Mouse (Mus musculus) hindbrain, embryonic 10.5 days (tissue): Measurements from ENCODE around the gene Gucy1b1. TPM values are rescaled to one million over a fixed set of nuclear protein-coding genes. Genes with fewer than 3 reads are reported as not detected.

Source experiments
- DNase-seq: peaks from one replicate; pipeline ENCODE4 v3.0.0-alpha.2; 2017; ENCODE audit warnings: low spot score
- H3K27ac ChIP-seq: fragments of 300-500 bp; sonication (generic); 2 replicates; pipeline ENCODE4 v1.5.1; 2016; ENCODE audit warnings: mild to moderate bottlenecking, moderate library complexity
- H3K27me3 ChIP-seq: fragments of 300-500 bp; sonication (generic); 2 replicates; pipeline ENCODE4 v1.6.1; 2016; ENCODE audit warnings: mild to moderate bottlenecking; ENCODE audit not compliant: poor library complexity, insufficient read depth, severe bottlenecking
- H3K36me3 ChIP-seq: fragments of 300-500 bp; sonication (generic); 2 replicates; pipeline ENCODE4 v1.6.1; 2016; ENCODE audit warnings: mild to moderate bottlenecking, moderate library complexity
- H3K4me1 ChIP-seq: fragments of 300-500 bp; sonication (generic); replicated peaks from 2 replicates; pipeline ENCODE4 v1.6.1; 2016; ENCODE audit warnings: mild to moderate bottlenecking
- H3K4me3 ChIP-seq: fragments of 300-500 bp; sonication (generic); 2 replicates; pipeline ENCODE4 v1.5.1; 2016; ENCODE audit warnings: mild to moderate bottlenecking, moderate library complexity
- H3K9me3 ChIP-seq: fragments of 300-500 bp; sonication (generic); 2 replicates; pipeline ENCODE4 v1.6.1; 2016; ENCODE audit warnings: mild to moderate bottlenecking, moderate library complexity
- WGBS: fragments of 180-500 bp; shearing (Covaris S2); methylation state at CpG from one replicate; pipeline ENCODE4 v1.1.7; 2016; 5-methylcytosine and 5-hydroxymethylcytosine counted together
- polyA plus RNA-seq: library from polyadenylated mRNA; unstranded; fragments of >200 nt; fragmentation: Nextera tagmentation; extraction: Ambion mirVana; gene quantifications from 2 replicates; pipeline ENCODE4 v1.2.1, GENCODE M21; 2016

Gene Gucy1b1
- 3.3 and 6.5 TPM in 2 replicates for polyA plus RNA-seq

DNA sequence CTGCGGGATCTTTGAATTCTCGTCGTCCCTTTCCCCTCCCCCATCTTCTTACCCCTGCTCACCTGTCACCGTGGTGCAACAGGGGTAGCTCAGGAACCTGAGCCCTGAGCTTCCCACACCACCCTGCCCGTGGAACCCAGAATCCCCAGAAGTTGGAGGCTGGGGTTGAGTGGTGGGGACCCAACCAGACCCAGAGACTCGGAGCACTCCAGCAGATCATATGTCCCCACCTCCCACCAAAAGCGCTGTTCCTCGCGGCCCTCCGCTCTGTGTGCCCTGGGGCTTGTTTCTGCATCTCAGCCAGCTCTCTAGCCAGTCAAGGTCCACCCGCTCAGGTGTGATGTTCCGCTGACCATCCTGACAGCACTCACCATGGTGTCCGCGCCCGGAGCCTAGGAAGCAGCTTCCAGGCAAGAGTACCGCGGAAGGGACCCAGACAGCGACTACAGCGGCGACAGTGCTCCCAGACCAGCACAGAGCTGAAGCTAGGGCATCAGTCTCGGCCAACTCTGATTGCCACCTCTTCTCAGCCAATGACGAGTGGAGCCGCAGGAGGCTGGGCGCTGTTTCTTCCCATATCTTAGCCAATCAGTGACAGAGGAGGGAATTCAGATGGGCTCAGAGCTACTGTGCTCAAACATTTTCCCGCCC, at the start of gene Gucy1b1:
Gene Gucy1b1, minus strand, starts transcription at position 489 of the 651 bp plus-strand sequence.
- Histone ChIP-seq H3K4me3 (peak within 1 kb of the TSS; percentile 63), H3K36me3 (no peaks in the 10 kb centered on the region), H3K4me1 (peaks cover 17% of the 10 kb centered on the region), H3K9me3 (no peaks in the 10 kb centered on the region), H3K27me3 (peaks cover 30% of the 10 kb centered on the region), H3K27ac (peak within 1 kb of the TSS; percentile 72)
- peak; percentile 78 for DNase-seq
- 2% methylated on average over 25 of the region's 25 CpGs for WGBS

DNA sequence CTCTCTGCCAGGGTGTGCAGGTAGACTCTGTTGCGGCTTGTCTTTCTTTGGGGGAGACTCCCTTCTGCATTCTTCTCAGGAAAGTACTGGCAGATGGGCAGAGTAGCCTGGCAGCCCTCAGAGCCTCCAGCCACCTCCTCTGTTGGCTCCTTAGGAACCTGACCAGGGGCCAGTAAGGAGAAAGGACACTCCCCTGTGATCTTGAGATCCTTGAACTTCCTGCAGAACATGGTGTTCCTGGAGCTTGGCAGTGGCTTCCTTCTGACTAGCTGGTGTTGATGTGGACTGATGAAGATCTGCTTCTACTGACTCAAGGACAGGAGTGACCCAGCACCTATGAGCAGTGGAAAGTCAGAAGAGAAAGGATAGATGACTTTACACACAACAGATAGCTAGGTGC, 44.4 kb upstream of the Gucy1b1 start:
- H3K4me3 ChIP-seq: no peak overlapping the region
- H3K27me3 ChIP-seq: no peaks in the 10 kb centered on the region
- DNase-seq: no peak
- no peaks in the 10 kb centered on the region for H3K4me1 ChIP-seq
- H3K9me3 ChIP-seq: no peaks in the 10 kb centered on the region
- 94% methylated on average over 1 of the region's 1 CpGs for WGBS
- H3K27ac ChIP-seq: no peak overlapping the region
- H3K36me3 ChIP-seq: no peaks in the 10 kb centered on the region

DNA sequence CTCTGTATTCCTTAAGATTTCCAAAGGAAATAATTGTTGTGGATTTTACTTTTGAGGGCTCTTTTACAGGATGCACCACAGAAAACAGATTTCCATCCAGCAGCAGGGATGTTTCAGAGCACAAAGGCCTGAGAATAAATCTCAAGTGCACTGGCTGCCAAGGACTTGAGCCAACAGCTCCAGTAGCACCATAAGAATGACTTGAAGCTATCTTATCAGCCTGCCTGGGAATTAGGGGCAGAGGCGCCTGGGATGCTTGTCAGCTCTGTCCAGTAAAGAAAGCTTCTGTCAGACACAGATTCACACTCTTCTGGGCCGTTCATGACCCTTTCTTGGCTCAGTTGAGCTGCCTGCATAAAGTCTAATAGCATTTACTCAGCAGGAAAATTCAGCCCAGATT, 38.0 kb upstream of the Gucy1b1 start:
- H3K27me3 ChIP-seq: no peaks in the 10 kb centered on the region
- H3K27ac ChIP-seq: no peak overlapping the region
- no peak for DNase-seq
- no peaks in the 10 kb centered on the region for H3K9me3 ChIP-seq
- 74% methylated on average over 2 of the region's 2 CpGs for WGBS
- no peaks in the 10 kb centered on the region for H3K4me1 ChIP-seq
- no peaks in the 10 kb centered on the region for H3K36me3 ChIP-seq
- H3K4me3 ChIP-seq: no peak overlapping the region

DNA sequence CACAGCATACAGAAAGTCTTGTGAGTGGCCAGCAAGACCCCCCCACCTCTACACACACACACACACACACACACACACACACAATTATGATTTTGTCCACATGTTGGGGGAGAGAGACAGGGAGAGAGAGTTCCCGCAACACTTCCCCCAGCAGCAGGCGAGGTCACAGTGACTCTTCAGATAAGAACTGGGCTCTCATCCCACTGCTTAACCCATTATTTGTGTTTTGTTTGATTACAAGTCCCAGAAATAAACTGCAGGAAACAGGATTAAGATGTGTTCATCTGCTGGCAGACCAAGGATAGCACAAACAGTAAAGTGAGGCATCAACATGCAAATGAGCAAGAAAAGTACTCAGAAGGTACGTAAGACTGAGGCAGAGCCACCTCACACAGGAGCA, 37.5 kb upstream of the Gucy1b1 start:
- WGBS: 83% methylated on average over 3 of the region's 3 CpGs

DNA sequence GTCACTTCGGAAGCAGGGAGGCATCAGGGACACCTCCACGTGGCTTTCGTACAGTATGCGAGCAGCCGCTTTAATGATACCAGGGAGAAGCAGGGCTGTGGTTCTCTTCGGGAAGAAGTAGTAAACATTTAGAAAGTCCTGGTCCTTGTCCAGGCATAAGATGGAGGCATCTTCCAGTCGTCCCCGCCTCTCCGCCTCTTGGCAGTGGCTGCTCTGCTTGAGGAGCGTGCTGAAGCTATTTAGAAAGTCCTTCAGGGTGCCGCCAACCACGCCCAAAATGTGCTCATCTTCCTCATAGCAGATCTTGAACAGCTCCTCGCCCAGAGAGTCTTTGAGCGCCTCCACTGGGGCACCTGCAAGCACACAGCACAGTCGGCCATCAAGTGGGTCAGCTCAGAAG, 34.5 kb upstream of the Gucy1b1 start:
- Histone ChIP-seq H3K4me3 (no peak overlapping the region), H3K36me3 (no peaks in the 10 kb centered on the region), H3K4me1 (no peaks in the 10 kb centered on the region), H3K9me3 (no peaks in the 10 kb centered on the region), H3K27ac (no peak overlapping the region), H3K27me3 (no peaks in the 10 kb centered on the region)
- WGBS: 92% methylated on average over 15 of the region's 15 CpGs
- DNase-seq: no peak

More for the DNA sequence above, 37.5 kb upstream of the Gucy1b1 start:
- Histone ChIP-seq H3K27ac (no peak overlapping the region), H3K36me3 (no peaks in the 10 kb centered on the region), H3K4me3 (no peak overlapping the region), H3K27me3 (no peaks in the 10 kb centered on the region), H3K9me3 (no peaks in the 10 kb centered on the region), H3K4me1 (no peaks in the 10 kb centered on the region)
- no peak for DNase-seq

DNA sequence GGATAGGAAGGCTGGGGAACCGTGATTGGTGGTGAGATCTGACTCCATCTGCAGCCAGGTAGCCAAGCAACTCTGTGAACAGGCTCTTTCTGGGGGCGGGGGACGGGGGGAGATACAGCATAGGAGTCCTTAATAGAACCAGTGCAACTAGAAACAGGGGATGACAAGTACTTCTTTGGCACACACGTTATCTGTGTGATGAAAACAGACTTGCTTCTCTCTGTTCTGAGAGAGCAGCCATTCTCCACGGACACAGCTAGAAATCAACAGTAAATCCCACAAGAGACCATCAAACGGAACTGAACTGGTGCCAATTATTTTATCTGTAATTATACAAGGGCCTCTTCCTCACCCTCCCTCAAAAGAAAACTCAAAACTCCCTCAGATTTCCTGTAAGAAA, 29.7 kb upstream of the Gucy1b1 start:
- Histone ChIP-seq H3K9me3 (no peaks in the 10 kb centered on the region), H3K27me3 (no peaks in the 10 kb centered on the region), H3K4me1 (no peaks in the 10 kb centered on the region), H3K4me3 (no peak overlapping the region), H3K27ac (no peak overlapping the region), H3K36me3 (no peaks in the 10 kb centered on the region)
- no peak for DNase-seq
- 83% methylated on average over 6 of the region's 6 CpGs for WGBS

DNA sequence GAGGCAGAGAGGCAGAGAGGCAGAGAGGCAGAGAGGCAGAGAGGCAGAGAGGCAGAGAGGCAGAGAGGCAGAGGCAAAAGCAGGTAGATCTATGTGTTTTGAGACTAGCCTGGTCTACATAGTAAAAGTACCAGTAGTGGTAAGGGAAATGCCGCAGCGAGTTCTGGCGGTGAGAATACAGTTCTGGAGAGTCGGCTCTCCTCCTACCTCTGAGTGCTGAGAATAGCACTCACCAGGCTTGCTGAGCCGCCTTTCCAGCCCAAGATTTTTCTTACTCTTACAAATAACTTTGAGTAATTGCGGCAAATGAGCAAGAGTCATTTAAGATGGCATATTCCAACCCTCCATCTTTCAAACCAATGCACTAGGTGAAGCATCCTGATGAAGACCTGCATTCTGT, 24.6 kb upstream of the Gucy1b1 start:
- H3K27me3 ChIP-seq: no peaks in the 10 kb centered on the region
- no peak overlapping the region for H3K4me3 ChIP-seq
- WGBS: 84% methylated on average over 6 of the region's 6 CpGs
- DNase-seq: no peak
- H3K27ac ChIP-seq: no peak overlapping the region
- no peaks in the 10 kb centered on the region for H3K9me3 ChIP-seq
- no peaks in the 10 kb centered on the region for H3K4me1 ChIP-seq
- no peaks in the 10 kb centered on the region for H3K36me3 ChIP-seq

DNA sequence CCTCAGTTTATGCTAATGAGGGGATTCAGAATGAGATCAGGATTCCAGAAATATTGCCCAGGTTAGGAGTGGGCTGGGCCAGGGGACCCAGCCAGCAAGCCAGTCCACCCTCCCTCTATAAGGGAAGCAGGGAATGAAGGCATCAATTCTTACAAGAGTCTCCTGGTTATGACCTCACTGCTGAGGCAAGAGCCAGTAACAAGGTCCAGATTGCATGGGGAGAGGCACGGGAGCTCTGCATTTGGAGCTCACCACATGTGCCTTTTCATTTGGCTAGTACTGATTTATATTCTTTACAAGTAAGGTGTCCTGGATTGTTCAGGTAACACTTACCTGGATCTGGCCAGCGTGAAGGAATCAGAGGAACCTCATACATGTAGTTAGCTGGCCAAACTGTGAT, 22.3 kb upstream of the Gucy1b1 start:
- no peaks in the 10 kb centered on the region for H3K27me3 ChIP-seq
- H3K9me3 ChIP-seq: no peaks in the 10 kb centered on the region
- no peak overlapping the region for H3K27ac ChIP-seq
- H3K4me3 ChIP-seq: no peak overlapping the region
- DNase-seq: no peak
- 79% methylated on average over 2 of the region's 2 CpGs for WGBS
- no peaks in the 10 kb centered on the region for H3K36me3 ChIP-seq
- no peaks in the 10 kb centered on the region for H3K4me1 ChIP-seq

DNA sequence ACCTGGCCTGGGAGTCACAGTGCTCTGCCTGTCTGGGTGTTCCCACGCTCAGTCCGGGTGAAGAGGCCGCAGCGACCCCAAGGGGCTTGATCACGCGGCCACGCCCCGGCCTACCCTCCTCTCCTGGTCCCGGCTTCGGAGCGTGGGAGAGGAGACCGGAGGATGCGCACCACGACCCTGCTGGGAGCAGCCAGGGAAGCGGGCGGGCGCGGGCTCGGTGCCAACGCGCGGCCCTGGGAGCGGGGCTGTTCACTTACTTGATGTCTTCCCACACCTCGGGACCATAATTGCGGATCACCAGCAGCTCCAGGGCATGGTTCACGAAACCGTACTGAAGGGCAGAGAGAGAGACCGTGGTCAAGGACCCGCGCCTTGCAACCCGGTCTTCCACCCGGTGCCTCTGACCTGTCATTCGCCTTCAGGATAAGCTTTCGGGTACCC, 728 bp downstream of the Gucy1b1 start:
- under 1% methylated on average over 34 of the region's 34 CpGs for WGBS
- Histone ChIP-seq H3K27me3 (peaks cover 30% of the 10 kb centered on the region), H3K27ac (peak overlapping the region; percentile 72), H3K4me1 (peaks cover 17% of the 10 kb centered on the region), H3K9me3 (no peaks in the 10 kb centered on the region), H3K36me3 (no peaks in the 10 kb centered on the region), H3K4me3 (peak overlapping the region; percentile 63)
- peak; percentile 53 for DNase-seq

DNA sequence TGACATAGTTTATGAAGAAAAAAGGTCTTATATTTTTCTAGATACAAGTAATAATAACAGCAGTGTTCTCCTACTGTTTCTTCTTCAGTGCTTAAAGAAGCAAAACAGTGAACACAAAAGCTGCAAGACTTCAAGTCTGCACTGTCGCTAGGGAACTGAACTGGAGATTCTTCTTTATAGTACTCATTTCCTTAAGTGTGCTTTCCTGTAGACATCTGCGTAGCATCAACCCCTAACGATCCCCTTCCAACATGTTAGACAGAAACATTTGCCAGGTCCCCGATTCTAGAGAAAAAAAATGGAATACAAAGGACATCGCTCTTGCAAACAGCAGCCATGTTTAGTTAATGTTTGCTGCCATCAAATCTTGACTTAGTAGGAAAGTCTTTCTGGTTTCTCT, 6.7 kb downstream of the Gucy1b1 start:
- H3K27ac ChIP-seq: no peak overlapping the region
- H3K27me3 ChIP-seq: peaks cover 2% of the 10 kb centered on the region
- H3K4me1 ChIP-seq: 0 out of 2 replicates have a peak, but pooled peaks cover 4% of the 10 kb centered on the region
- H3K4me3 ChIP-seq: no peak overlapping the region
- H3K36me3 ChIP-seq: no peaks in the 10 kb centered on the region
- WGBS: 90% methylated on average over 5 of the region's 5 CpGs
- DNase-seq: no peak
- H3K9me3 ChIP-seq: no peaks in the 10 kb centered on the region

DNA sequence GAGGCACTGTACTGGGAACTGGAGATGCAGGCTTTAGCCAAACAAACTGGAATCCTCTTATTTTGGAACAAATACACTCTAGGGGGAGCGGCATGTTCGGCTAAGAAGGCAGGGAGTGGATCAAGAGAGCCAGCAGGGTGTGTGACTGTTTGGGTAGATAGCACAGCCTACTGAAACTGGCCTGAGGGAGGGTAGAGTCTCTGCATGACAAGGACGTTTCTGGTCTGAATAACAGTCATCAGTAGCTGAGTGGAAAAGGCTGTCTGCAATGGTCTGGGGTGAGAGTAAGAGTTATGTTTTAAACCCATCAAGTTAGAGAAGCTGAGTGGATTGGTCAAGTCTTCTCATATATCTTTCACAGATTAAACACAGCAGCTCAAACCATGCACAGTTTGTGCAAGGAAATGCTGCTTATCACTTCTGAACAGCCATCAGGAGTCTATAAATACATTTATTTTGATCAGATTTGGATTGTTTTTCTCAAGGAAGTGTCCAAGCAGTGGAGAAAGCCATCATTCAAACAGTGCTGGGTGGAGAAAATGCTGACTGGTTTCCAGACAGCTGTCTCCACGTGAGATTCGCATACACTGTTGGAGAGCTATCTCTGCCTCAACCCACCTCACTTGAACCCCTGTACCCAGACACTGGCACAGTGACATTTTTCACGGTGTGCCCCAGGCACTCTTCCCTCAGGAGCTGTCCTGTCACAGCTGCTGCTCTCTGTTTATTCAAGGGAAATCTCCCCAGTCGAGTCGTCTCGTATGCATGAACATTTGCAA, 12.9 kb downstream of the Gucy1b1 start:
- no peak overlapping the region for H3K4me3 ChIP-seq
- WGBS: 53% methylated on average over 9 of the region's 9 CpGs
- no peak overlapping the region for H3K27ac ChIP-seq
- no peaks in the 10 kb centered on the region for H3K27me3 ChIP-seq
- 0 out of 2 replicates have a peak, but pooled peaks cover 7% of the 10 kb centered on the region for H3K4me1 ChIP-seq
- no peaks in the 10 kb centered on the region for H3K9me3 ChIP-seq
- no peaks in the 10 kb centered on the region for H3K36me3 ChIP-seq
- DNase-seq: no peak

DNA sequence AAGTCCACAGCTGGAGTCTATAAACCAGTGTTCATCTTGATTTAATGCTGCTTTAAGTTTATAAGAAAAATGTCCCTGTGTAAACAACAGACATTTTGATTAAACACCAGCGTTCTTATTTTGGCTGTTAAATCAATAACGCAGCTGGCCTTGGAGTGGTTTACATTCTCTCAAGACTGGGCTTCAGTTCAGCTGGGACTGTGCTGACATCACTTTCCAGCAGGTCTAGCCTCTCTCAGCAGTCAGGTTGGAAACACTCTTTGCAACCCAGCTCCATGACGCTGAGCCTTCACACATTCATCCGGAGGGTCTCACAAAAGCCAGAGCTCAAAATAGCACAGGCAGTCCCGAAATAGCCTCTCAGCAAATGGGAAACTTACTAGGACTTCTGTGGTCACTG, 17.3 kb downstream of the Gucy1b1 start:
- H3K27me3 ChIP-seq: no peaks in the 10 kb centered on the region
- H3K27ac ChIP-seq: no peak overlapping the region
- WGBS: 75% methylated on average over 5 of the region's 5 CpGs
- H3K4me3 ChIP-seq: no peak overlapping the region
- H3K36me3 ChIP-seq: no peaks in the 10 kb centered on the region
- H3K4me1 ChIP-seq: peaks cover 9% of the 10 kb centered on the region; the same call in 1 of the 2 replicates
- no peaks in the 10 kb centered on the region for H3K9me3 ChIP-seq
- DNase-seq: no peak

DNA sequence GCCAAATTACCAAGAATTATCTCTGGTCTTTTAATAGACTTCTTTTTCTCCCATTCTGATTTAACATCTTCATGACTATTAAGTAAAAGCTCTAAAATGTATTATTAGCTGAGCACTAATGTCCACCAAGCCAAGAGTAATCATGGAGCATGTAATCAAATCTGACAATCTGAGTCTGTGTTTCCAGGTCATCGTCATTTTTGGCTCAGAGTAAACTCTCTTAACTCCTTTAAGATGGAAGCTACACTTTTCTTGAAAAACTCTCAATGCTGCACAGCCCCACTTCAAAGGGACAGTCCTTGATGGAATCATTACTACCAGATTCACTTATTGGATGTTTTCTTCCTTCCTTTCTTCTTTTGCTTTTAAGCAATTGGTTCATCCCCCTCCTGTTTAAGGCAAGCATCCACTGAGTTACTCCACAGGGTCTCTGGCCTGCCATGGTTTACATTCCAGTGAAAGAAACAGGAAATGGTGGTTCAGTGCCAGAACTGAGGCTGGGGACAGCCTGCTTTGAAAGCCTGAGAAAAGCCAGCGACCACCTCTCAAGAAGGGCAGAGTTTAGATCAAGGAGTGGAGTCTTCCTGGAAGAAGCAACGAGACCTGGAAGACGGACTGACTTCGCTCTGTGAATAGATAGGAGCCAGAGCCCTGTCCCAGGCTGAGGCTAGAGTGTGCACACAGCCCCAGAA, 20.1 kb downstream of the Gucy1b1 start:
- Histone ChIP-seq H3K4me1 (peaks cover 13% of the 10 kb centered on the region; the same call in 1 of the 2 replicates), H3K4me3 (no peak overlapping the region), H3K9me3 (no peaks in the 10 kb centered on the region), H3K36me3 (no peaks in the 10 kb centered on the region), H3K27me3 (no peaks in the 10 kb centered on the region), H3K27ac (no peak overlapping the region; the same call in 1 of the 2 replicates)
- no peak for DNase-seq
- 64% methylated on average over 5 of the region's 5 CpGs for WGBS
